Comparison of ENCODE assay signal across 19 mouse cellular contexts in the genomic region with DNA sequence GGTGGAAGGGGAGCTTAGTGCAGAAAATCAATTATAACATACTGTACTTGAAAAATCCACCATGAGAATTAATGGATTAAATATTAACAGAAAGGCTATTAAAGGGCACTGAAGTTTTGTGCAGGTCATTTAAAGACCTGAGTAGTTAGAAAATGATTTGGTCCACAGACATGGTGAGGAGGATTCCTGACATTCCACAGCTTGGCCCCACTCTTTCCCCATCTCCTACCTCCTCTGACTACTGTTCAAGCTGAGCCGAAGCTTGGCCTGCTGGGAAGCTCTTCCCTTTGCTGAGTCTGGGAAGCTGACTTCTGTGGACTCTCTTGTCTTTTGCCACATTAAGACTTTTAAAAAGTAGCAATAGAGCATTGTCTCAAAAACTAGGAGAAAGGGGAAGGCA.
"Had no signal": no experiment of that assay in that cellular context is flagged by ENCODE, and none has a peak within 500 bp of the region (broad histone marks: within the 10 kb centered on the region; RNA-seq: fewer than 3 reads in every experiment).

No protein-coding gene starts in this region.

- H3K4me2 ChIP-seq: intestine, embryonic 15.5 days; liver, embryonic 12.5 days; liver, embryonic 15.5 days; lung, embryonic 15.5 days; midbrain, embryonic 12.5 days; midbrain, embryonic 15.5 days; neural tube, embryonic 13.5 days; stomach, embryonic 15.5 days had no signal

- H3K27ac ChIP-seq: intestine, embryonic 15.5 days; left cerebral cortex, adult 2 months; liver, embryonic 12.5 days; liver, embryonic 15.5 days; lung, embryonic 15.5 days; midbrain, embryonic 12.5 days; midbrain, embryonic 15.5 days; neural tube, embryonic 13.5 days; stomach, embryonic 15.5 days had no signal

- H3K4me3 ChIP-seq: intestine, embryonic 15.5 days; left cerebral cortex, adult 2 months; liver, embryonic 12.5 days; liver, embryonic 15.5 days; lung, embryonic 15.5 days; midbrain, embryonic 12.5 days; midbrain, embryonic 15.5 days; myocyte; neural tube, embryonic 13.5 days; stomach, embryonic 15.5 days had no signal

- DNase-seq: layer of hippocampus, postnatal 36 days; lung, adult 18-20 months; lung, postnatal 10 days; lung, postnatal 4 days; retina, postnatal 1 day; right cerebral cortex, postnatal 25 days; spleen, adult 18-20 months; thymus, postnatal 25 days had no signal

- ATAC-seq: hindbrain, embryonic 16.5 days; intestine, embryonic 15.5 days; liver, embryonic 12.5 days; midbrain, embryonic 15.5 days had no signal

- H3K4me1 ChIP-seq: intestine, embryonic 15.5 days; liver, embryonic 12.5 days; liver, embryonic 15.5 days; lung, embryonic 15.5 days; midbrain, embryonic 12.5 days; midbrain, embryonic 15.5 days; neural tube, embryonic 13.5 days; stomach, embryonic 15.5 days had no signal

- H3K9me3 ChIP-seq: intestine, embryonic 15.5 days; liver, embryonic 15.5 days; lung, embryonic 15.5 days; midbrain, embryonic 12.5 days; midbrain, embryonic 15.5 days; neural tube, embryonic 13.5 days; stomach, embryonic 15.5 days had no signal

- H3K9ac ChIP-seq: intestine, embryonic 15.5 days; liver, embryonic 12.5 days; liver, embryonic 15.5 days; lung, embryonic 15.5 days; midbrain, embryonic 12.5 days; midbrain, embryonic 15.5 days; neural tube, embryonic 13.5 days; stomach, embryonic 15.5 days had no signal

- H3K36me3 ChIP-seq: intestine, embryonic 15.5 days; liver, embryonic 12.5 days; liver, embryonic 15.5 days had no signal

- H3K27me3 ChIP-seq: intestine, embryonic 15.5 days; liver, embryonic 12.5 days; liver, embryonic 15.5 days; lung, embryonic 15.5 days; midbrain, embryonic 12.5 days; midbrain, embryonic 15.5 days; neural tube, embryonic 13.5 days; stomach, embryonic 15.5 days had no signal
